Mouse (Mus musculus) testis, adult 2 months (tissue): ENCODE results near the gene Adgrl2.

Source experiments
- CTCF ChIP-seq: fragments of 200-500 bp; IDR thresholded peaks from 2 replicates; pipeline ENCODE4 v1.5.1; 2012; ENCODE audit warnings: low read depth, mild to moderate bottlenecking, inconsistent platforms, low read length, moderate library complexity; ENCODE audit not compliant: control insufficient read depth, insufficient read depth, insufficient replicate concordance
- POLR2A ChIP-seq: fragments of 200-500 bp; IDR thresholded peaks from 2 replicates; pipeline ENCODE4 v1.6.1; 2012; ENCODE audit warnings: low read depth, mild to moderate bottlenecking, inconsistent platforms, low read length, moderate library complexity; ENCODE audit not compliant: control insufficient read depth

GRCm38 (mm10) chr3:148850821-148851220 is 139.5 kb downstream of the Adgrl2 start:
- TF ChIP-seq POLR2A (no peak), CTCF (no peak)
